Mouse (Mus musculus): Measurements from ENCODE around the gene Bsdc1. TPM values are rescaled to one million over a fixed set of nuclear protein-coding genes. Genes with fewer than 3 reads are reported as not detected.

Gene Bsdc1
- polyA plus RNA-seq, 1 experiment from 2014 or later, result 32.4 TPM

DNA sequence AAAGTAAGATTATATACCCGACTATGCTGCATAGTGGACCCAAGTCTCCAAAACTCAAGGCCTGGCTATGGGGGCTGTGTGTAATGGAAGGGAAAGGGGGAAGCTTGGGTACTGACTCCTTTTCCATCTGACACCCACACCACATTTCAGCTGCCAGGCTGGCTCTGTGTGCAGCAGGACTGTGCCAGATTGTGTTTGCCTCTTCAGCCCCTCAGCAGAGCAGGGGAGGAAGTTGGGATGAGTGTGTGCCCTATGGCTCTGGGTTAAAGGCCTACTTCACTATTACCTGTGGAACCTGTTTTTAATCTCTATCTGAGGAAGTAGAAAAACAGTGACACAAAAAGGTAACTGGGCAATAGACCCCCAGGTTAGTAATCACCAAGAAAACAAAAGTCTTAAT is 19.7 kb downstream of the Bsdc1 start:
- H3K9me3 ChIP-seq (replicated peaks), result no peaks in the 10 kb centered on the region
- ATAC-seq (ENCODE audit: insufficient number of reproducible peaks, low FRiP score, low TSS enrichment, low read depth), result no peak
- no peaks in the 10 kb centered on the region for H3K27me3 ChIP-seq
- H3K9ac ChIP-seq, result no peak overlapping the region
- H3K4me1 ChIP-seq, result no peaks in the 10 kb centered on the region
- 84% methylated on average over 1 of the region's 1 CpGs for WGBS
- H3K27ac ChIP-seq (replicated peaks), result no peak overlapping the region
- H3K36me3 ChIP-seq, result peaks cover 87% of the 10 kb centered on the region
- H3K4me2 ChIP-seq (replicated peaks), result no peak overlapping the region
- H3K4me3 ChIP-seq (replicated peaks), result no peak overlapping the region

DNA sequence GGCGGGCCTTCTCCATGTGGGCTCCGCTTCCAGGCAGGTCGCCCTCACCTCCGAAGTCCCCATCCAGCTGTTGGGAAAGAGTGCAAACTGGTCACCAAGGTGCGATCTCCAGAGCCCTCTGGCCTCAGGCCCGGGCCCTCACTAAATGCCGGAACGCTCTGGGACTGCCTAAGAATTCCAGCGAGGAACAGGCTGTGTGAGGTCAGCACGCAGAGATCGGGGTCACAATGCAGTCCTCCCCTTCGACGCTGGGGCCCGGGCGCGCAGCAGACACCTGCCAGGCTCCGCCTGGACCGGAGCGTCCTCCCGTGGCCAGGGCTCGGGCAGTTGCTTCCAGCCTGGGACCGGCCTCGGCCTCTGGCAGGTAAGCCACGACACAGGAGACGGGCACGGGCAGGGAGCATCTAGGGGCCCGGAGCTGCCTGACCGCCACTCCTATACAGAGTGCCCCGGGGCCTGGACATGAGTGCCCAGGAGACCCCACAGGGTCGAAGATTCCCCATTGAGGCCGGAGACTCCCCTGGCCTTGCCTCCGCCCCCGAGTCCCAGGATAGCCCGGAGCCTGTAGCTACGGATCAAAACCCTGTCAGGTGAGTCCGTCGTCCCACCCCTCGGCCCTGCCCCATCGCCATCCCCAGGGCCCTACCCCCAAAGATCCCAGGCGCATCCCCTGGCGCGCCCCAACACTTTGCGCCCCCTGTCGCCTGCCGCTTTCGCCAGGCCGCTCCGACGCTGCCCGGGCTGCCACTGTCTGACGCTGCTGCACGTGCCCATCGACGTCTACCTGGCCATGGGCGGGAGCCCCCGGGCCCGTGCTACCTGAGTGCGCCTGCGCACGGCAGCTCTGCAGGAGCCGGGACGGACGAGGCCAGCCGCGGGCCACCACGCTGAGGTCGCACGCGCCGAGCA is 29.8 kb downstream of the Bsdc1 start, which contains the start of the genes Tssk3 and Fam229a:
Gene Tssk3 (minus strand): TSS at position 51 of the 909 bp plus-strand sequence.
Gene Fam229a (plus strand): TSS at position 219 of the 909 bp plus-strand sequence.
- peak within 1 kb of the TSS; percentile 39 for H3K9ac ChIP-seq
- ATAC-seq (ENCODE audit: insufficient number of reproducible peaks, low FRiP score, low TSS enrichment, low read depth), result 0 out of 2 replicates have a peak, but pooled peaks have one; percentile 16
- WGBS, result 5% methylated on average over 70 of the region's 70 CpGs
- H3K4me1 ChIP-seq, result peaks cover 18% of the 10 kb centered on the region
- peaks cover 22% of the 10 kb centered on the region for H3K27me3 ChIP-seq
- H3K36me3 ChIP-seq, result peaks cover 25% of the 10 kb centered on the region
- no peaks in the 10 kb centered on the region for H3K9me3 ChIP-seq (replicated peaks)
- H3K4me2 ChIP-seq (replicated peaks), result peak within 1 kb of the TSS; percentile 82
- no peak within 1 kb of the TSS for H3K27ac ChIP-seq (replicated peaks)
- peak within 1 kb of the TSS; percentile 43 for H3K4me3 ChIP-seq (replicated peaks)

DNA sequence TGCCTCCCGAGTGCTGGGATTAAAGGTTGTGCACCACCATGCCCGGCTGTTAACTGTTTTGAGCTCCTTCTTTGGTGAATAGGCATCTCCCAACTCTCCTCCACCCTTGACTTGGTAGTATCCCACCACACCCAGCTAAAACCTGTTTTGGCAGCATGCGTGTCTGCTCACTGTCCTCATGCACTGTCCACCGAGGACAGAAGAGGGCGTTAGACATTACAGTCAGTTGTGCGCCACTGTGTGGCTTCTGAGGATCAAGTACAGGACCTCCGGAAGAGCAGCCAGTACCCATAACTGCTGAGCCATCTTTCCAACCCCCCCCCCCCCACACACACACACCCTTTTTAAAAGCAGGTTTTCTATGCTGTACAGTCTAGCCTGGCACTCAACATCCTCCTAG is 33.3 kb downstream of the Bsdc1 start:
- Histone ChIP-seq H3K4me1 (peaks cover 31% of the 10 kb centered on the region), H3K27ac (replicated peaks) (no peak overlapping the region), H3K27me3 (peaks cover 22% of the 10 kb centered on the region), H3K9ac (no peak overlapping the region), H3K9me3 (replicated peaks) (no peaks in the 10 kb centered on the region), H3K4me2 (replicated peaks) (no peak overlapping the region), H3K4me3 (replicated peaks) (no peak overlapping the region), H3K36me3 (no peaks in the 10 kb centered on the region)
- ATAC-seq (ENCODE audit: insufficient number of reproducible peaks, low FRiP score, low TSS enrichment, low read depth), result no peak
- 70% methylated on average over 7 of the region's 7 CpGs for WGBS

DNA sequence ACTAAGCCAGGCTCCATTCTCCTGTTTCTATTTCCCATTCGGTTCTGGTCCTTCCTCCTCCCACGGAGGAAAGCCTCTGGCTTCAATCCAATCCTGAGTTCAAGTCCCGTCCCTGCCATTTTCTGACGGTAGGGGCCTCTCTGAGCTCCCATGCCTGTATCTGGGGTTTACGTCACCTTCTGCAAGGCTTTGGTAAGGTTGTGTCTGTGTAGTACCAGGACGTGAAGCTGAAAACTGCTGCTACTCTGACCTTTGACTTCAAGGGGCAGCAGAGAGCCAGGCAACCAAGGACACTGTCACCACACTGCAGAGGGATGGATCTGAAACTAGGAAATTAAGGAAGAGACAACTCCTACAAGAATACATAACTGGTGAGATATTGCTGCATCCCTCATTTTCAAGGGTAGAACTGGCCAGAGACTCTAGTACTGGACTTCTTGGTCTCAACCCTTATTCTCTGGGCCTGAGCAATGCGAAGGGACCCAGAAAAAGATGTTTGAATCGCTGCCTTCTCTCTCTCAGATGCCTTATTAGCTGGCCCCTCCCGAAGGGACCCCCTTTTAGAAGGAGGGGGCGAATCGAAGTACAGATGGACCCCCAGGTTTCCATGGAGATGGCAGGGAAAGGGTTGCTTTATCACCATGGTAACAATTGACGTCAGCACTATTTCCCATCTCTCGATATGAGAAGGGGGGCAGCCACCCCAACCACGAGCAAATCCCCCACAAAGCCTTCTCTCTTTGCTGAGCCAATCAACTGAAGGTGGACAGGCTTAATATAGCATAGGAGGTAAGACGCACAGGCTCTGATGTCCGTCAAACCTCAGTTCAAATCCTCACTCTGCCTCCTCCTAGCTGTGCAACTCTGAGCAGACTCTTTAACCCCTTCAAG is 34.5 kb downstream of the Bsdc1 start:
- H3K4me2 ChIP-seq (replicated peaks), result peak overlapping the region; percentile 10; the same call in 1 of the 2 replicates
- no peak overlapping the region for H3K9ac ChIP-seq
- H3K4me3 ChIP-seq (replicated peaks), result no peak overlapping the region

DNA sequence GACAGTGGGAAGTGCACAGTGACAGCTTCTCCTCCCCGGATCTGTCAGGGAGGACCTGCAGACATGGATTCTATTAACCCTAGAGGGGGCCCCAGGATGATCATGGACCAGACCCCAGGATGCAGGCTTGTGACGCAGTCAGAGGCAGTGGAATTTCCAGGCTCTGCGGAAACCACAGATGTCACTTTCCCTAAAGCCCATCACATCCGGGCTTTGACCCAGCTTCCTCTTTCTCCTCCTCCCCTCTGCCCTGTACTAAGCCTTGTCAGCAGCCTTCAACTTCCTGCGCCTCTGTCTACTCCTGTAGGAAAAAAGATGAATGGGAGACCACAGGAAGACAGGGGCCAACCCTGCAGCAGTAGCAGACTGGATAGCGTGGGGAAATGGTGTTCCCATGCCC is 35.2 kb downstream of the Bsdc1 start:
- peaks cover 9% of the 10 kb centered on the region for H3K27me3 ChIP-seq
- no peak for ATAC-seq (ENCODE audit: insufficient number of reproducible peaks, low FRiP score, low TSS enrichment, low read depth)
- H3K4me1 ChIP-seq, result peaks cover 35% of the 10 kb centered on the region
- 12% methylated on average over 6 of the region's 6 CpGs for WGBS
- H3K27ac ChIP-seq (replicated peaks), result peak overlapping the region; percentile 34; the same call in 1 of the 2 replicates
- no peaks in the 10 kb centered on the region for H3K9me3 ChIP-seq (replicated peaks)
- H3K4me3 ChIP-seq (replicated peaks), result no peak overlapping the region
- H3K4me2 ChIP-seq (replicated peaks), result peak overlapping the region; percentile 10; the same call in 1 of the 2 replicates
- no peak overlapping the region for H3K9ac ChIP-seq
- H3K36me3 ChIP-seq, result no peaks in the 10 kb centered on the region

More for the DNA sequence above, 34.5 kb downstream of the Bsdc1 start:
- peaks cover 16% of the 10 kb centered on the region for H3K27me3 ChIP-seq
- ATAC-seq (ENCODE audit: insufficient number of reproducible peaks, low FRiP score, low TSS enrichment, low read depth), result no peak
- H3K36me3 ChIP-seq, result no peaks in the 10 kb centered on the region
- peaks cover 38% of the 10 kb centered on the region for H3K4me1 ChIP-seq
- WGBS, result 24% methylated on average over 16 of the region's 16 CpGs
- peak overlapping the region; percentile 12; the same call in 1 of the 2 replicates for H3K27ac ChIP-seq (replicated peaks)
- no peaks in the 10 kb centered on the region for H3K9me3 ChIP-seq (replicated peaks)

DNA sequence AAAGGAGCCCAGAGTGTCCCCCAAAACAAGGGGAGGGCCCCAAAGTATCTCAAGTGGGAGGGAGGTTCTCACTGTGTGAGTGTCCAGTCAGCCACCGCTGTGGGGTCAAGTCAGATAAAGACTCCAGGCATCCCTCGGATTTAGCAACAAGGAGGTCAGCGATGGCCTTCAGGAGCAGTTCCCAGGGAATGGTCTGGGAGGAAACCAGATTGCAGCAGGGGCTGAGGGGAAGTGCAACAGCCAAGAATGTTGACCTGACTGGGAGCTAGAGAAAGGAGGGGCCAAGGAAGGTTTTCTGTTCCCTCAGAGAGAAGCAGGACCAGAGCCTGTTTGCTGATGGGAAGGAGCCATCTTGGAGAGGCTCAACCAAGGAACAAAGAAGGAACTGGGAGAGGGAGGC is 37.6 kb downstream of the Bsdc1 start:
- H3K36me3 ChIP-seq, result no peaks in the 10 kb centered on the region
- peaks cover 42% of the 10 kb centered on the region for H3K4me1 ChIP-seq
- H3K4me2 ChIP-seq (replicated peaks), result no peak overlapping the region
- WGBS, result 67% methylated on average over 3 of the region's 3 CpGs
- H3K9me3 ChIP-seq (replicated peaks), result no peaks in the 10 kb centered on the region
- no peaks in the 10 kb centered on the region for H3K27me3 ChIP-seq
- H3K27ac ChIP-seq (replicated peaks), result no peak overlapping the region
- ATAC-seq (ENCODE audit: insufficient number of reproducible peaks, low FRiP score, low TSS enrichment, low read depth), result no peak
- H3K4me3 ChIP-seq (replicated peaks), result no peak overlapping the region
- no peak overlapping the region for H3K9ac ChIP-seq

DNA sequence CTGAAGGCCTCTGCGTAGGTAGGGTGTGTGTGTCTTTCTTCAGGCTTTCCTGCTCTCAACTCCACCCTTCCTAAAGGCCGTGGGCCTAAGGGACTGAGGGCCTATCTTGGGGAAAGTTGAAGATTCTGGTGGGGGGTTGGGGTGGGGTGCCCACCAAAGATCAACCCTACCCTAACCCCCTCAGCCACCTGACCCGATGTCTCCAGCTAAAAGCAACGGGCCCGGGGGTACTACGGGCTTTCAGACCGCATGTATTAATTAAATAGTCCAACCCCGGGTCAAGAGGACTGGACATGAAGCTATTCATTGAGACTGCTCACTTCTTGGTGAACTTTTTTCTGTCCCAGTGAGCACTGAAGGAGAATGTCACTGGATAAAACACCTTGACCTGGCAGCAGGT is 38.6 kb downstream of the Bsdc1 start:
- 67% methylated on average over 8 of the region's 8 CpGs for WGBS
- Histone ChIP-seq H3K27me3 (no peaks in the 10 kb centered on the region), H3K9ac (no peak overlapping the region), H3K4me3 (replicated peaks) (peak overlapping the region; percentile 62), H3K4me2 (replicated peaks) (peak overlapping the region; percentile 80), H3K9me3 (replicated peaks) (no peaks in the 10 kb centered on the region), H3K4me1 (peaks cover 42% of the 10 kb centered on the region), H3K27ac (replicated peaks) (peak overlapping the region; percentile 89), H3K36me3 (no peaks in the 10 kb centered on the region)
- no peak for ATAC-seq (ENCODE audit: insufficient number of reproducible peaks, low FRiP score, low TSS enrichment, low read depth)

DNA sequence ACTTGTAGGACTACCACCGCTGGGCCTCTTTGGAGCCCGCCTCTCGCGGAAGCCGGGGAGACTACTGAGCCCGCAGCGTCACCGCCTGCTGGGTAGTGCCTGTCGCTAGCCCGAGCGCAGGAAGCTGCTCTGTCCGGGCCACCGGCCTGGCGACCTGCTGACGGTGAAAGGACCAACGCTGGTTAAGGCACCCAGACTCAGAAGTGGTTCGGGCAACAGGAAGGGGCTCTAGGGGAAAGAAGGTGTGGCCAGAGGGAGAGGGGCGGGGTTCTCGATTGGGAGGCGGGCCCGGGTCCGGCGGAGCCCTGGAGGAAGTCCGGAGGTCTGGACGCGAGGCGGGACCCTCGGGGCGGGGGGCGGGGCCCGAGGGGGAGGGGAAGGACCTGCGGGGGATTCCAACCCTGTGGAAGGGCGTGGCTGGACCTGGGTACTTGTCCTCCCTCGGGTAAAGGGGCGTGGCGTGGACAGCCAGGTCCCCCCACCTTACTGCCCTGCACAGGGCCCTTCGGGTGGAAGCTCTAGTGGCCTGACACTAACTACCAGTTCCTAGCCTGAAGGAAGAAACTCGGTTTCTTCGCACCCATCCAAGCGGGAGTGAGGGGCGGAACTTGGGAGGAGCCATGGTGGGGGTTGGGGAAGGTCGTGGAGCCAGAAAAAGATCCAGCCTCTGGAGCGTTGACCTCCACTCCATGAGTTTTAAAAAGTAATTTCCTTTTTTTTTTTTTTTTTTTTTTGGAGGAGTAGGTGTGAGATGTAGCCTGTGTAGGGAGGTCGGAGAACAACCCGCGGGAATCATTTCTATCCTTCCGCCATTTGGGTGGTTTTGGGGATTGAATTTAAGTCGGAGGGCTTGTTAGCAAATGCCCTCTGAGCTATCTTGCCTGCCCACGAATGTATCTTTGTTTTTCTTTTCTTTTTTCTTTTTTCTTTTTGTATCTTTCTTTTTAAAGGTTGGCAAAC is 39.5 kb downstream of the Bsdc1 start:
- ATAC-seq (ENCODE audit: insufficient number of reproducible peaks, low FRiP score, low TSS enrichment, low read depth), result peak; percentile 84
- 1% methylated on average over 48 of the region's 49 CpGs for WGBS

DNA sequence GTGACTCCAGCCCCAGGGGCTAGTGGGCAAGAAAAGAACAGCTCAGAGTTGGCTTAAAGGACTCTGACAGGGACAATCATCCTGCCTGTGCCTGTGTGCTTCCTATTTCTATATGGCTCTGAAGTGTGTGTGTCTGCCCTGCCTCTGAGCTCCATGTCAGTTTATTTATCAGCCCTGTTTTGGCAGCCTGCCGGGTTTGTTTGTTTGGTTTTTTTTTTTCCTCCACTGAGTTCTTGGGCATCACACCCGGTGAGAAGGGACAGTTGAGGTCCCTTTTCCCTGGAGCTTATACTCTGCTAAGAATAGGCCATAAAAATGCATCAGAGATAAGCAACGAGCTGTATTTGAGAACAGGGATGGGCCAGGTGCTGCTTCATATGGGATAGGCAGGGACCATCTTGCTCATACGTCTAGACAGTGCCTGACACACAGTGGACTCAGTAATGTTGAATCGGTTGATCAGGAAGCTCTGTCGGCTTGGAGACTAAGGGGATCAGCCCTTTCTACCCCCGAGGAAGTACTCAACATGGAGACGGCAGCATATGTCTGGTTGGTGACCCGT is 41.0 kb downstream of the Bsdc1 start:
- no peak overlapping the region for H3K4me2 ChIP-seq (replicated peaks)
- no peaks in the 10 kb centered on the region for H3K9me3 ChIP-seq (replicated peaks)
- ATAC-seq (ENCODE audit: insufficient number of reproducible peaks, low FRiP score, low TSS enrichment, low read depth), result no peak
- H3K4me3 ChIP-seq (replicated peaks), result no peak overlapping the region
- no peaks in the 10 kb centered on the region for H3K36me3 ChIP-seq
- H3K27me3 ChIP-seq, result no peaks in the 10 kb centered on the region
- no peak overlapping the region for H3K27ac ChIP-seq (replicated peaks)
- H3K9ac ChIP-seq, result no peak overlapping the region
- 61% methylated on average over 9 of the region's 9 CpGs for WGBS
- H3K4me1 ChIP-seq, result peaks cover 29% of the 10 kb centered on the region

More for the DNA sequence above, 39.5 kb downstream of the Bsdc1 start:
- H3K36me3 ChIP-seq, result no peaks in the 10 kb centered on the region
- peaks cover 40% of the 10 kb centered on the region for H3K4me1 ChIP-seq
- peak overlapping the region; percentile 47 for H3K9ac ChIP-seq
- no peaks in the 10 kb centered on the region for H3K27me3 ChIP-seq
- peak overlapping the region; percentile 62 for H3K4me3 ChIP-seq (replicated peaks)
- H3K4me2 ChIP-seq (replicated peaks), result peak overlapping the region; percentile 80
- peak overlapping the region; percentile 89 for H3K27ac ChIP-seq (replicated peaks)
- no peaks in the 10 kb centered on the region for H3K9me3 ChIP-seq (replicated peaks)

DNA sequence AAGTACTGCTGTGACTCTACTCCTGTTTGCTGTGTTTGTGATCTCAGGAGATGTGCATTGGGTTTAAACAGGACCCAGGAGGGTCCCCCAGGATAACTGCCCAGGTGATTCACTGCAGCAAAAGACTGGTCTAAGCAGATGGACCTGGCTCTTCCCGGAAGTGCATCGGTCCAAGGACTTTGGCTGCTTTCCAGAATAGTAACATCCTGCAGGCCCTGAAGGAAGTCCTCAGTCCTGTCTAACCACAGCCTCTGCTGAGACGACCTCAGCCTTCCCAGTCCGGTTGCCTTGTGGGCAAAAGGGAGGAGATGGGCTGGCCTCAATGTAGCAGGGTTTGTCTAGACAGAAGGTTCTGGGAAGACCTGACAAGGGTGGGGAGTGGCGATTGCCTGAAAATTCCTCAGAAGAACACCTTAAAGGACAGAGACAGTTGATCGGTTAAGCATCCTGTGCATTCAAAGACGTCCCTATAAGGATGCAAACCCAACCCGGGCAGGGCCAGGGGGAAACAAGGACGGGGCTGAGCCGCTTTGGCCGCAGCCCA is 41.6 kb downstream of the Bsdc1 start:
- Histone ChIP-seq H3K27ac (replicated peaks) (no peak overlapping the region), H3K4me2 (replicated peaks) (0 out of 2 replicates have a peak overlapping the region, but pooled peaks have one; percentile 4), H3K9ac (no peak overlapping the region), H3K4me3 (replicated peaks) (no peak overlapping the region), H3K4me1 (peaks cover 29% of the 10 kb centered on the region), H3K27me3 (no peaks in the 10 kb centered on the region), H3K9me3 (replicated peaks) (no peaks in the 10 kb centered on the region), H3K36me3 (no peaks in the 10 kb centered on the region)
- ATAC-seq (ENCODE audit: insufficient number of reproducible peaks, low FRiP score, low TSS enrichment, low read depth), result no peak
- 42% methylated on average over 11 of the region's 11 CpGs for WGBS
